Mouse (Mus musculus): ENCODE measurements around the gene Hadhb. TPM values are rescaled to one million over a fixed set of nuclear protein-coding genes. Genes with fewer than 3 reads are reported as not detected.
"Not testable (repeated sequence)": the region's sequence is repeated elsewhere in the genome, so short reads cannot be mapped to it uniquely, and the experiment has no call there.

Hadhb gene
- polyA plus RNA-seq, 1 experiment = 124 TPM

DNA sequence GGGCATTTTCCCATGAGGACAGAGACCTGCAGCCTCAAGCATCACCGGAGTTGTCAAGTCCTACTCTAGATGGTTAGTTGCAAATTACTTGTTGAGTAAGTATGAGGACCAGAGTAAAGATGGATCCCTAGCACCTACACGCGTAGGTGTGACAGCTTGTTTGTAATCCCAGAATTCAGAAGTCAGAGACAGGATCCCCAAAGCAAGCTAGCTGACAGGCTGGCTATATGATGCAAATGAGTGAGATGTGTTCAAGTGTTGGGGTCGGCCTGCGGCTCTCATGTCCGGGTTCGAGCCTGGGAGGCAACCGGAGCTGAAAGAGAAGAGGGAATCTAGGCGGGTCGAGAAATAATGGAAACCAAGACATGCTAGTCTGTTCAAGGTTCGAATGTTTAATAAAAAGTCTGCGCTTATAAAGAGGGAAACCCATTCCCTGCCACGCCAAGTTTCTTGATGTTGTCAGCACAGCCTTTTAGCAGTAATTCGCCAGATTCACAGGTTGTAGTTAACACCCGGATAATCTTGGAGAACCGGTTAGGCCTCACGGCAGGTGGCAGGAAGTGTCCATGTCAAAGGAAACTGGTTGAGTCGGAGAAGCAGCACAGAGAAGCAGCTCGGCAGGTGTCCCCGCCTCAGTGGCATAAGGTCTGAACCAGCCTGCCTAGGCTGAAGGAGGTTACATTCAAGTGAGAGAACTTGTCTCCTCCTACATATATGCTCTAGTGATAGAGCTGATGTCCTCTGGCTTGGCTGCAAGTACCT is 18.1 kb downstream of the Hadhb start:
- DNase-seq (ENCODE audit: low read depth) = no peak

GRCm38 (mm10) chr5:30175811-30176210 is 20.8 kb downstream of the Hadhb start:
- no peak for DNase-seq (ENCODE audit: low read depth)

DNA sequence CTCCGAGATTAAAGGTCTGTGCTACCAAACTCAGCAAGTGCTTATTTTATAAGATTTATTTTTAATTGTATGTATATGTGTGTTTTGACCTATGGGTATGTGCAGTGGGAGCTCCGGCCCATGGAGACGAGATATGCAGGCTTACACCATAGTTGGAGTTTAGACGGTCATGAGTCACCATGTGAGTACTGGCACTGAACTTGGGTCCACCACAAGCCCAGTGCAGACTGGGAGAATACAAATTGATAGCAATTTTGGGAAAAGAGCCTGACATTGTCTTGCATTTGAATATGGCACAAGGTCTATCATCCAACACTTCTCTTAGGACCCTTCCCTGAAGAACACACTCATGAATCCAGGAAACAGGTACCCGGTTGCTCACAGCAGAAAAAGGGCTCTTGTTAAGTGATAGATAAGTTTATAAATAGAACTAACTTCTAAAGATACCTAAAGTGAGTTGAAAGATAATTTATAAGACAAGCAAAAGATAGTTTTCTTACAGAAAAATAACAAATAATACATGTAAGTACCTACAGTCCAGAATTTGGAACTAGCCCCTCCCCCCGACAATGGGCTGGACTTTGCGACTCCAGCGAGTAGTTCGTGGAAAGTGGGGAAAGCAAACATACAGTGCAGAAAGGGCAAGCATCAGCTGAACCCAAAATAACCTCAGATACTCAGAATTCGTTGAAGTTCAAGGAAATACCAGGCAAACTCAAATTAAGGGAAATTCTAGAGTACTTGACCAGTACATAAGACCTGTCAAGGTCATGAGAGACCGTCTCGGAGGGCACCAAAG is 32.8 kb downstream of the Hadhb start:
- DNase-seq (ENCODE audit: low read depth) = no peak

DNA sequence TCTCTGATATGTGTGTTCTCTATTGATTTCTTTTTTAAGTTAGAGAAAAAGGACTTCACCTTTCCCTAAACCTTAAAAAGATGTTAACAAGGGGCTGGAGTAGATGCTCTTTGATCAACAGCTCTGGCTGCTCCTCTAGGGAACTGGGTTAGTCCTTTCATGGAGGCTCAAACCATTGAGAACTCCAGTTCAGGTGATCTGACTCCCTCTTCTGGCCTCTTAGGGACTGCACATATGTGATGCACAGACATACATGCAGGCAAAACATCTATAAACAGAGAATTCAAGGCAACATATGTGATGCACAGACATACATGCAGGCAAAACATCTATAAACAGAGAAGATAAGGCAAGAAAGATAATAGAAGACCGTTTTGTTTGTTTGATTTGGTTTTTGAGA is 37.4 kb downstream of the Hadhb start:
- no peak for DNase-seq (ENCODE audit: low read depth)

DNA sequence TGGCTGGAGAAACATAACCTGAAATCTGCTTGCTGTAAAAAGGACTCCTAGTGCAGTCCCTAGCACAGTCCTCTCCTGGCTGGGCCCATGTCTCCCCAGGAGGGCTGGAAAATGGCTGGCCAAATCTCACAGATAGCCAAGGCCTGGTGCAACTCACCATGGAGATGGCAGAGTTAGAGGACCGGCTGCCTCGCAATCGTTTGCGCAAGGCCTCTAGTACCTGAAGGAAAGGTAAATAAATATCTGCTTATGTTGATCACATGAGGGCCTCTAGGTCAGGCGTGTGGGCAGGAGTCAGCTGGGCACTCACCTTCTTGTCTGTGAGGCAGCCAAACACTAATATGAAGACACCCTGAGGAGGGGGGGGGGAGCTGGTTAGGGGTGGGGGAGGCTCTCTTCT is 40.3 kb downstream of the Hadhb start:
- no peak for DNase-seq (ENCODE audit: low read depth)

DNA sequence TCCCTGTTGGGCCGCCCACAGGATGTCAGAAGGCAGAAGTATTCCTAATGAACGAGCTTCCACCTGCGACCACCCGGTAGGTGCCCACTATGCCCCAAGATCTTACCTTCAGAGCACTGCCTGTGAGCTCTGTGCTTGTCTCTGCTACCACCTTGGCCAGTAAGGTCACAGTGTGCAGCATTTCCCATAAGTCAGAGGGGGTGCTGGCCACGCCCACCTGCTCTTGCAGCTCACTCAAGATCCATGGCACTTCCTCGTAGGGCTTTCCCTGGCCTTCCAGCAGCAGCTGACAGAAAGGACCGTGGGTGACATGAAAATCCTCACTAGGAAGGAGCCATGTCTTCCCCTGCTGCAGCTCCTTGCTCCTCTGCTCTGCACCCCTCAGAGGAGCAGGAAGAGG is 43.2 kb downstream of the Hadhb start:
- no peak for DNase-seq (ENCODE audit: low read depth)

GRCm38 (mm10) chr5:30201521-30201920 is 46.5 kb downstream of the Hadhb start:
- no peak for DNase-seq (ENCODE audit: low read depth)

GRCm38 (mm10) chr5:30202221-30202620 is 47.2 kb downstream of the Hadhb start:
- DNase-seq (ENCODE audit: low read depth) = no peak

- no peak for DNase-seq (ENCODE audit: low read depth)
Measured at GRCm38 (mm10) chr5:30203216-30203885, 48.3 kb downstream of the Hadhb start.

GRCm38 (mm10) chr5:30204441-30204840 is 49.4 kb downstream of the Hadhb start:
- DNase-seq (ENCODE audit: low read depth) = no peak

- DNase-seq (ENCODE audit: low read depth) = no peak
Measured at GRCm38 (mm10) chr5:30205034-30205433, 50.0 kb downstream of the Hadhb start.

- DNase-seq (ENCODE audit: low read depth) = no peak
Measured at GRCm38 (mm10) chr5:30205493-30205892, 50.4 kb downstream of the Hadhb start, which contains the start of gene Adgrf3. Gene Adgrf3 (minus strand): TSS chr5:30205722.

DNA sequence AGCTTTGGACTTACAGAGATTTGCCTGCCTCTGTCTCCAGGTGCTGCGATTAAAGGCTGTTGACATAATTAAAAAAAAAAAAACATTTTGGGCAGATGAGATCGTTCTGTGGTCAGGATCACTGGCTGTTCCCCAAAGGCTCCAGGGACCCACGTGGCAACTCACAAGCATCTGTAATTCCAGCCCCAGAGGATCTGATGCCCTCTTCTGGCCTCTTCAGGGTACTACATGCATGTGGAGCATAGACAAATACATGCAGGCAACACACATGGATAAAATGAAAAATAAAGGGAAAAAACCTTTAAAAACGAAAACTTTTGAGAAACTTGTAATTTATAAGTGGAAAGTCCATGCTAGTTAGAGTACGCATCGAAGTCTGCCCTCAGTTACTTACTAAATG is 52.2 kb downstream of the Hadhb start:
- no peak for DNase-seq (ENCODE audit: low read depth)

- not testable (repeated sequence) for DNase-seq (ENCODE audit: low read depth)
Measured at GRCm38 (mm10) chr5:30210758-30211157, 55.7 kb downstream of the Hadhb start.

- DNase-seq (ENCODE audit: low read depth) = no peak
Measured at GRCm38 (mm10) chr5:30214889-30215288, 59.8 kb downstream of the Hadhb start.

GRCm38 (mm10) chr5:30215970-30216369 is 60.9 kb downstream of the Hadhb start:
- DNase-seq (ENCODE audit: low read depth) = no peak

GRCm38 (mm10) chr5:30219715-30220114 is 64.7 kb downstream of the Hadhb start:
- DNase-seq (ENCODE audit: low read depth) = peak; percentile 97

DNA sequence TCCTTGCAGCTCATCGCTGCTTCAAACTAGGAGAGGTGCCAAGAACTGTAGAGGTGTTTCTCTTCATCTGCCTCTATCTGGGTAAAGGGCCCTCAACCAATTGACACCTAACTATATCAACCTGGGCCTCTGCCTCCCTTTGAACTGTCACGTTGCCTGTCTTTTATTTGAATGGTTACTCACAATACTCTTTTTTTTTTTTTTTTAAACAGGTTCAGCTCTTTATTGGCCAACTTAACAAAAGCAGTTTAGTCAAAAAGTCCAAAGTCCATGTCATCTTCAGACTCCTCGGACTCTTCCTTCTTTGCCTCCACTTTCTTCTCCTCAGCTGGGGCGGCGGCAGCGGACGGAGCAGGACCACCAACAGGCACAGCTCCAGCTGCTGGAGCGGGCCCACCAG is 65.6 kb downstream of the Hadhb start:
- no peak for DNase-seq (ENCODE audit: low read depth)

- DNase-seq (ENCODE audit: low read depth) = no peak
Measured at GRCm38 (mm10) chr5:30222681-30223080, 67.6 kb downstream of the Hadhb start.

GRCm38 (mm10) chr5:30230901-30231300 is 75.9 kb downstream of the Hadhb start:
- no peak for DNase-seq (ENCODE audit: low read depth)

DNA sequence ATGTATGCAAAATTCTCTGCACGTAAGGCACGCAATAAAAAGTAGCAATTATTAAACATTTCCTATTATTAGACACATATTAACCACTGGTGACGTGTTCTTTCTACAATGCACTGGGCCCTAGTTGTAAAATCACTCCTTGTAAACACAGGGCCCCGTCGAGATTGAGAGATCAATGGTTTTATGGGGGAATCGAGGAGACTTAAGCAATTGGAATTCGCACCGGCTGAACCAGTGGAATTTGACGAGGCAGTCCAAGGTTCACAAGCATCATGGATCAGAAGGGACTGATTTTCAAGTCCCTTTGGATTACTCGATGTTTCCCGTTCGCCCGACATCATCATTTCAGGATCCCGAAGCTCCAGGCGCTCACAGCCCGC is 76.8 kb downstream of the Hadhb start:
- no peak for DNase-seq (ENCODE audit: low read depth)

DNA sequence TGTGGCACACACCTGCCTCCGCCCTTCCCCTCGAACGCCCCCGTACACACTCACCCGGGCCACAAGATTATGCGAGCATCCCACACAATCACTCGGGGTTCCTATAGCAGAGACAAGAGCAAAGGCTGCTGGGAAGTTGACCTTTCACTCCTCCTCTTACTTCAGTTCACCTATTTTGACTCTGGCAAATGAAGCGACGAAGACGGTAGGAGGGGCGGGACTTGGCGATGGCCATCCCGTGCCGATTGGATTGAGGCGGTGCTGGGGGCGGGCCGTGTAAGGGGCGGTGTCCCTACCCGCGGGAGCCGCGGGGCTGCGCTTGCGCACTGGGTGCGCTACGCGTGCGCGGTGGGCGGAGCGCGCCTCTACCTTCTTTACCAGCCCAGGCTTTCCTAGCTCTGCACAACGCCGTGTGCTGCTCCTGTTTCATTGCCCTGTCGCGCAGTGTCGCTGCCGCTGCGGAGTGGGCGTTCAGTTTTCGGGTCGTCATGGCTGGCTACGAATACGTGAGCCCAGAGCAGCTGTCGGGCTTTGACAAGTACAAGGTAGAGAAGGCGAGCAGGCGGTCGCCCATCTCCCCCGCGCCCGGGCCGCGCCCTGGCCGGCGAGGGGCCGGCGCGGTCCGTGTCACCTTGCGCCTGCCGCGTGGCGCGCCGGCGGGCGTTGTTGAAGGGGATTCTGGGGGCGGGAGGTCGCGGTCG is 77.4 kb downstream of the Hadhb start, which contains the start of gene Selenoi:
Gene Selenoi (plus strand): TSS at position 311 of the 701 bp plus-strand sequence.
- DNase-seq (ENCODE audit: low read depth) = no peak
